Mouse (Mus musculus): ENCODE measurements around the gene Zbtb6. TPM values are rescaled to one million over a fixed set of nuclear protein-coding genes. Genes with fewer than 3 reads are reported as not detected.

Gene Zbtb6
- total RNA-seq (2021) = 1 to 10 TPM; 5.8 to 6.6 TPM
- long read RNA-seq, experiment 1 = 0 reads
- long read RNA-seq, experiment 2, full-length matches to known transcripts = 2 of 4 reads
- long read RNA-seq, experiment 2, partial matches to known transcripts = 0 of 4 reads
- long read RNA-seq, experiment 2, other reads (novel, unspliced or antisense) = 2 of 4 reads

GRCm38 (mm10) chr2:37442611-37443591, at the start of gene Zbtb6, which contains the start of the genes Zbtb26 and Rabgap1:
Zbtb6 (minus strand) TSS chr2:37443171.
Zbtb26 (minus strand) TSS chr2:37443135.
Rabgap1 (plus strand) TSS chr2:37443279.
- peak; percentile 91 to 97 for DNase-seq (ENCODE audit: low spot score in 2 of 2)

- DNase-seq (ENCODE audit: low spot score in 2 of 2) = no peak
Measured at GRCm38 (mm10) chr2:37488956-37489355, 46.0 kb upstream of the Zbtb6 start.

GRCm38 (mm10) chr2:37486408-37486807, 43.4 kb upstream of the Zbtb6 start:
- no peak for DNase-seq (ENCODE audit: low spot score in 2 of 2)

GRCm38 (mm10) chr2:37485370-37485769, 42.4 kb upstream of the Zbtb6 start:
- peak; percentile 11 to 17 for DNase-seq (ENCODE audit: low spot score in 2 of 2)

- no peak for DNase-seq (ENCODE audit: low spot score in 2 of 2)
Measured at GRCm38 (mm10) chr2:37484165-37484564, 41.2 kb upstream of the Zbtb6 start.

GRCm38 (mm10) chr2:37480039-37480438, 37.1 kb upstream of the Zbtb6 start:
- DNase-seq (ENCODE audit: low spot score in 2 of 2) = no peak

GRCm38 (mm10) chr2:37479559-37479958, 36.6 kb upstream of the Zbtb6 start:
- no peak for DNase-seq (ENCODE audit: low spot score in 2 of 2)

- DNase-seq (ENCODE audit: low spot score in 2 of 2) = no peak
Measured at GRCm38 (mm10) chr2:37466266-37466665, 23.3 kb upstream of the Zbtb6 start.

GRCm38 (mm10) chr2:37460707-37461106, 17.7 kb upstream of the Zbtb6 start:
- no peak for DNase-seq (ENCODE audit: low spot score in 2 of 2)

GRCm38 (mm10) chr2:37452376-37452760, 9.4 kb upstream of the Zbtb6 start:
- no peak for DNase-seq (ENCODE audit: low spot score in 2 of 2)

- DNase-seq (ENCODE audit: low spot score in 2 of 2) = peak; percentile 95
Measured at GRCm38 (mm10) chr2:37451667-37452375, 8.8 kb upstream of the Zbtb6 start.

- DNase-seq (ENCODE audit: low spot score in 2 of 2) = no peak
Measured at GRCm38 (mm10) chr2:37431609-37432008, 11.4 kb downstream of the Zbtb6 start.

- DNase-seq (ENCODE audit: low spot score in 2 of 2) = peak; percentile 52 to 83
Measured at GRCm38 (mm10) chr2:37430593-37431464, 12.1 kb downstream of the Zbtb6 start.

- no peak for DNase-seq (ENCODE audit: low spot score in 2 of 2)
Measured at GRCm38 (mm10) chr2:37423671-37424070, 19.3 kb downstream of the Zbtb6 start.

GRCm38 (mm10) chr2:37422306-37423304, 20.4 kb downstream of the Zbtb6 start, which contains the start of gene Rc3h2:
Rc3h2 (minus strand) TSS chr2:37422903.
- peak; percentile 79 to 93 for DNase-seq (ENCODE audit: low spot score in 2 of 2)

- DNase-seq (ENCODE audit: low spot score in 2 of 2) = no peak
Measured at GRCm38 (mm10) chr2:37421903-37422302, 21.1 kb downstream of the Zbtb6 start.

GRCm38 (mm10) chr2:37395539-37395938, 47.4 kb downstream of the Zbtb6 start:
- DNase-seq (ENCODE audit: low spot score in 2 of 2) = no peak

GRCm38 (mm10) chr2:37382921-37383320, 60.0 kb downstream of the Zbtb6 start:
- DNase-seq (ENCODE audit: low spot score in 2 of 2) = no peak

- DNase-seq (ENCODE audit: low spot score in 2 of 2) = peak in 1 of 2 experiments; percentile 34
Measured at GRCm38 (mm10) chr2:37380189-37380588, 62.8 kb downstream of the Zbtb6 start.

Data from gastrocnemius, postnatal 4 days (tissue).